In the genomic region with DNA sequence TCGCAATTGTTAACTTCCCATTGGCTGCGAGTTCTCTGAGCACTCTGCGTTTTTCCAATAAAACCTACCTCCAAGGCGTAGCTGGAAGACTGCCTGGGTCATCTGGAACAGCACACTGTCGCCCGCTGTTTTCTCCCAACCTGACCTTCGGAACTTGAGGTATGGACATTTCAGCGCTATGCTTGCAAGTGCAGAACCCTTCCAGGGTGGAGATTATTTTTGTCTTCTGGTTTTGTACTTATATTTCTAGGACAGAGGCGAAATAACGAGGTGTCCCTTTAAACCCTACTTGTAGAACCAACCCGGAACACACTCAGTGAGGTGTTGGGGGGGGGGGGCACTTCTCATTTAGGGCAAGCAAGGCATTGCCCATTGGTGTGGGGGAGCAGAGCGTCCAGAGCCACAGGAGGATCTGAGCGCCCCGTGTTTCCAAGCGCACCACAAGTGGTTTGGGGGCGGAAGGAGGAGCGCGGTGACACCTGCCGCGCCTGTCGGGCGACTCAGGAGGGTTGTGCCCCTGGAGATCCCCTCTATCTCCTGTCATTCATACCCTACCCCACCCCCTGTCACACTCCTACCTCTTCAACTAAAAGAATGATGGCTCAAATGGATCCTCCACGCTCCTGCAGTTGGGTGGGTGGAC, we compare ENCODE assay signal across 8 mouse cellular contexts. TPM values are rescaled to one million over a fixed set of nuclear protein-coding genes. Genes with fewer than 3 reads are reported as not detected.
DNase-seq lines count a peak whose midpoint lies in the region; ATAC-seq lines count a peak whose summit lies in the region.

Gene Thrb, plus strand, starts transcription at position 576 of the 643 bp plus-strand sequence.

- peaks cover 8% of the 10 kb centered on the region for H3K4me1 ChIP-seq in embryonic facial prominence, embryonic 12.5 days
- H3K4me1 ChIP-seq in heart, embryonic 11.5 days (ENCODE audit: control insufficient read depth, insufficient read depth, low read length) = peaks cover 3% of the 10 kb centered on the region; the same call in 1 of the 2 replicates
- H3K4me1 ChIP-seq in limb, embryonic 13.5 days = peaks cover 16% of the 10 kb centered on the region
- H3K4me1 ChIP-seq in midbrain, embryonic 13.5 days (replicated peaks) = peaks cover 21% of the 10 kb centered on the region

- H3K36me3 ChIP-seq in embryonic facial prominence, embryonic 12.5 days = no peaks in the 10 kb centered on the region
- no peaks in the 10 kb centered on the region for H3K36me3 ChIP-seq in heart, embryonic 11.5 days (ENCODE audit: control insufficient read depth, insufficient read depth, low read length)
- H3K36me3 ChIP-seq in limb, embryonic 13.5 days = no peaks in the 10 kb centered on the region
- H3K36me3 ChIP-seq in midbrain, embryonic 13.5 days = no peaks in the 10 kb centered on the region

- no peaks in the 10 kb centered on the region for H3K9me3 ChIP-seq in embryonic facial prominence, embryonic 12.5 days
- H3K9me3 ChIP-seq in heart, embryonic 11.5 days (replicated peaks; ENCODE audit: control insufficient read depth, low read length) = no peaks in the 10 kb centered on the region
- H3K9me3 ChIP-seq in limb, embryonic 13.5 days = no peaks in the 10 kb centered on the region
- no peaks in the 10 kb centered on the region for H3K9me3 ChIP-seq in midbrain, embryonic 13.5 days

- ATAC-seq in embryonic facial prominence, embryonic 12.5 days (ENCODE audit: insufficient number of reproducible peaks, insufficient read depth, low FRiP score, low TSS enrichment) = 0 out of 2 replicates have a peak, but pooled peaks have one; percentile 5
- peak; percentile 20; the same call in 1 of the 2 replicates for ATAC-seq in heart, embryonic 11.5 days (replicated peaks; ENCODE audit: insufficient number of reproducible peaks, low FRiP score, low TSS enrichment)
- 0 out of 2 replicates have a peak, but pooled peaks have one; percentile 3 for ATAC-seq in limb, embryonic 13.5 days (ENCODE audit: low FRiP score, low read depth)
- ATAC-seq in midbrain, embryonic 13.5 days = no peak; the same call in 1 of the 2 replicates

- H3K4me3 ChIP-seq in embryonic facial prominence, embryonic 12.5 days = peak within 1 kb of the TSS; percentile 66
- peak within 1 kb of the TSS; percentile 68 for H3K4me3 ChIP-seq in heart, embryonic 11.5 days (ENCODE audit: low read depth, low read length)
- H3K4me3 ChIP-seq in limb, embryonic 13.5 days = peak within 1 kb of the TSS; percentile 73
- peak within 1 kb of the TSS; percentile 78 for H3K4me3 ChIP-seq in midbrain, embryonic 13.5 days (replicated peaks)

- H3K4me2 ChIP-seq in embryonic facial prominence, embryonic 12.5 days (replicated peaks) = peak within 1 kb of the TSS; percentile 99
- peak within 1 kb of the TSS; percentile 99 for H3K4me2 ChIP-seq in heart, embryonic 11.5 days
- H3K4me2 ChIP-seq in limb, embryonic 13.5 days (replicated peaks) = peak within 1 kb of the TSS; percentile 99
- H3K4me2 ChIP-seq in midbrain, embryonic 13.5 days (replicated peaks) = peak within 1 kb of the TSS; percentile 98

- under 1% methylated on average over 23 of the region's 23 CpGs for WGBS in embryonic facial prominence, embryonic 12.5 days
- WGBS in heart, embryonic 11.5 days (ENCODE audit: insufficient replicate concordance) = 1% methylated on average over 23 of the region's 23 CpGs
- whole genome bisulfite sequencing in limb, embryonic 13.5 days = 1% methylated on average over 23 of the region's 23 CpGs
- under 1% methylated on average over 23 of the region's 23 CpGs for WGBS in midbrain, embryonic 13.5 days

- peaks cover 17% of the 10 kb centered on the region for H3K27me3 ChIP-seq in embryonic facial prominence, embryonic 12.5 days
- peaks cover 9% of the 10 kb centered on the region for H3K27me3 ChIP-seq in heart, embryonic 11.5 days (ENCODE audit: control insufficient read depth, insufficient read depth, low read length)
- peaks cover 39% of the 10 kb centered on the region for H3K27me3 ChIP-seq in limb, embryonic 13.5 days
- H3K27me3 ChIP-seq in midbrain, embryonic 13.5 days = peaks cover 18% of the 10 kb centered on the region

- peak; percentile 23 for DNase-seq in CD4-positive helper T cell, adult 2 months (ENCODE audit: low read depth, low spot score)
- DNase-seq in adrenal gland, adult 18-20 months (ENCODE audit: low spot score in 2 of 2) = peak; percentile 22 to 32
- peak; percentile 66 to 71 for DNase-seq in kidney, adult 8-10 months
- peak; percentile 49 for DNase-seq in testis, postnatal 10 days (ENCODE audit: low spot score)

- H3K9ac ChIP-seq in embryonic facial prominence, embryonic 12.5 days = peak within 1 kb of the TSS; percentile 60
- H3K9ac ChIP-seq in heart, embryonic 11.5 days (ENCODE audit: low read depth, low read length) = peak within 1 kb of the TSS; percentile 62
- peak within 1 kb of the TSS; percentile 69 for H3K9ac ChIP-seq in limb, embryonic 13.5 days
- H3K9ac ChIP-seq in midbrain, embryonic 13.5 days (replicated peaks) = peak within 1 kb of the TSS; percentile 73

- no peak within 1 kb of the TSS for H3K27ac ChIP-seq in embryonic facial prominence, embryonic 12.5 days
- H3K27ac ChIP-seq in heart, embryonic 11.5 days (ENCODE audit: low read depth, low read length) = no peak within 1 kb of the TSS
- no peak within 1 kb of the TSS for H3K27ac ChIP-seq in limb, embryonic 13.5 days
- H3K27ac ChIP-seq in midbrain, embryonic 13.5 days = no peak within 1 kb of the TSS

RNA-seq across cellular contexts. Expression of gene Thrb, which starts in this region (rescaled TPM):
- 10 to 100 TPM; 27.0 to 92.2 TPM for total RNA-seq in adrenal gland, adult 18-20 months (2021)
- 3.0 and 4.1 TPM in 2 replicates for polyA plus RNA-seq in embryonic facial prominence, embryonic 12.5 days (2016; fragmentation: Nextera tagmentation; extraction: Ambion mirVana)
- 0.42 and 0.66 TPM in 2 replicates for polyA plus RNA-seq in heart, embryonic 11.5 days (2014; fragmentation: Nextera tagmentation; extraction: Ambion mirVana)
- 1.2 and 1.3 TPM in 2 replicates for polyA plus RNA-seq in limb, embryonic 13.5 days (2015; fragmentation: Nextera tagmentation; extraction: Ambion mirVana)
- 1.2 and 1.3 TPM in 2 replicates for polyA plus RNA-seq in midbrain, embryonic 13.5 days (2015; fragmentation: Nextera tagmentation; extraction: Ambion mirVana)

Comparison
In these comparisons a context has a peak if more than half of its experiments do, and no peak if none do; other contexts are left out.
1. Peak in ATAC-seq, H3K4me3 ChIP-seq, H3K9ac ChIP-seq and H3K4me2 ChIP-seq in heart, embryonic 11.5 days; RNA of the gene not detected or under 1 TPM.